Mouse (Mus musculus): ENCODE results near the gene Dok7. TPM values are rescaled to one million over a fixed set of nuclear protein-coding genes. Genes with fewer than 3 reads are reported as not detected.
A peak's percentile ranks its signal among the peaks of the same experiment; 100 is the strongest.

Gene Dok7
- total RNA-seq, 2 experiments from 2014 or later, result 36.3 to 38.1 TPM

- intact Hi-C loops (cut with DNase I), result no loop called here
- peak; percentile 89 to 90 for DNase-seq
Measured at GRCm38 (mm10) chr5:35104960-35105921, 48.7 kb downstream of the Dok7 start, which contains the start of gene Lrpap1. Gene Lrpap1, minus strand, starts transcription at chr5:35105766.

GRCm38 (mm10) chr5:35105922-35106298 is 49.3 kb downstream of the Dok7 start:
- DNase-seq, result peak; percentile 40 to 43
- intact Hi-C loops (cut with DNase I), result no loop called here

- intact Hi-C loops (cut with DNase I), result no loop called here
- DNase-seq, result no peak
Measured at GRCm38 (mm10) chr5:35112444-35112843, 55.9 kb downstream of the Dok7 start.

- DNase-seq, result no peak
- intact Hi-C loops (cut with DNase I), result no loop called here
Measured at GRCm38 (mm10) chr5:35116002-35116401, 59.4 kb downstream of the Dok7 start.

- intact Hi-C loops (cut with DNase I), result no loop called here
- DNase-seq, result no peak
Measured at GRCm38 (mm10) chr5:35117633-35118032, 61.1 kb downstream of the Dok7 start.

- intact Hi-C loops (cut with DNase I), result no loop called here
- peak in 1 of 2 experiments; percentile 31 for DNase-seq
Measured at GRCm38 (mm10) chr5:35118418-35118817, 61.9 kb downstream of the Dok7 start.

GRCm38 (mm10) chr5:35120024-35120423 is 63.5 kb downstream of the Dok7 start:
- DNase-seq, result no peak
- intact Hi-C loops (cut with DNase I), result no loop called here

- DNase-seq, result no peak
- intact Hi-C loops (cut with DNase I), result loop anchor here (5.0 kb wide), 1 partner anchor 218 kb away; no protein-coding TSS in a partner anchor
Measured at GRCm38 (mm10) chr5:35129208-35129607, 72.6 kb downstream of the Dok7 start.

GRCm38 (mm10) chr5:35129767-35130191 is 73.2 kb downstream of the Dok7 start:
- intact Hi-C loops (cut with DNase I), result loop anchor here (5.0 kb wide), 2 partner anchors 77 to 218 kb away; no protein-coding TSS in a partner anchor

GRCm38 (mm10) chr5:35131237-35131636 is 74.7 kb downstream of the Dok7 start:
- intact Hi-C loops (cut with DNase I), result loop anchor here (5.0 kb wide), 1 partner anchor 79 kb away; no protein-coding TSS in a partner anchor
- no peak for DNase-seq

More at GRCm38 (mm10) chr5:35129767-35130191, 73.2 kb downstream of the Dok7 start:
- DNase-seq, result no peak

- intact Hi-C loops (cut with DNase I), result loop anchor here (2.0 to 5.0 kb wide), 2 partner anchors 53 to 79 kb away; no protein-coding TSS in a partner anchor
- peak; percentile 86 to 94 for DNase-seq
Measured at GRCm38 (mm10) chr5:35131773-35132172, 75.2 kb downstream of the Dok7 start.

- intact Hi-C loops (cut with DNase I), result loop anchor here (2.0 to 5.0 kb wide), 2 partner anchors 52 to 80 kb away; no protein-coding TSS in a partner anchor
- no peak for DNase-seq
Measured at GRCm38 (mm10) chr5:35132278-35132980, 75.9 kb downstream of the Dok7 start.

- no peak for DNase-seq
- intact Hi-C loops (cut with DNase I), result loop anchor here (2.0 to 5.0 kb wide), 2 partner anchors 51 to 81 kb away; no protein-coding TSS in a partner anchor
Measured at GRCm38 (mm10) chr5:35133468-35133867, 76.9 kb downstream of the Dok7 start.

- no peak for DNase-seq
- intact Hi-C loops (cut with DNase I), result loop anchor here (5.0 kb wide), 1 partner anchor 82 kb away; no protein-coding TSS in a partner anchor
Measured at GRCm38 (mm10) chr5:35134286-35134685, 77.7 kb downstream of the Dok7 start.

GRCm38 (mm10) chr5:35135903-35136302 is 79.3 kb downstream of the Dok7 start:
- intact Hi-C loops (cut with DNase I), result no loop called here
- DNase-seq, result no peak

Small RNAs within 50 kb of the gene (microRNA-seq; reads per million reads assigned to microRNA genes)
- 9.1 to 11.7 reads per million in 2 experiments for gene Mir3097

Other genes with a start within 250 kb of the Dok7 start
- under 1 TPM; 0.34 to 0.65 TPM for gene Msantd1, start 148.8 kb upstream of the Dok7 start, total RNA-seq (2021)
- gene Rgs12, start 107.3 kb upstream of the Dok7 start, total RNA-seq (2021), result 10 to 100 TPM; 24.3 to 30.4 TPM
- 1 to 10 TPM in 1 of 2 experiments, under 1 TPM in 1; 0.98 to 1.1 TPM for gene Hgfac, start 15.3 kb upstream of the Dok7 start, total RNA-seq (2021)
- gene Lrpap1, start 49.0 kb downstream of the Dok7 start, total RNA-seq (2021), result 10 to 100 TPM; 41.8 to 51.1 TPM
- under 1 TPM; 0.27 to 0.36 TPM for gene Adra2c, start 221.6 kb downstream of the Dok7 start, total RNA-seq (2021)

All from heart, postnatal 14 days (tissue).